Mouse (Mus musculus): ENCODE measurements around the gene Izumo4.

GRCm38 (mm10) chr10:80674161-80674711 is 27.7 kb upstream of the Izumo4 start:
- TF ChIP-seq POLR2A (IDR thresholded peaks at IDR 0.05; ENCODE audit: low read depth, low read length) (no peak), CTCF (IDR thresholded peaks at IDR 0.05; ENCODE audit: extremely low read depth, insufficient read length, insufficient replicate concordance, low read depth, low read length) (no peak)

Measured in small intestine, adult 2 months (tissue).